Mouse (Mus musculus): Measurements from ENCODE around the gene Prl2c5. TPM values are rescaled to one million over a fixed set of nuclear protein-coding genes. Genes with fewer than 3 reads are reported as not detected.

Prl2c5 gene
- 0.46 TPM for polyA plus RNA-seq (2017; shearing (Covaris generic))

DNA sequence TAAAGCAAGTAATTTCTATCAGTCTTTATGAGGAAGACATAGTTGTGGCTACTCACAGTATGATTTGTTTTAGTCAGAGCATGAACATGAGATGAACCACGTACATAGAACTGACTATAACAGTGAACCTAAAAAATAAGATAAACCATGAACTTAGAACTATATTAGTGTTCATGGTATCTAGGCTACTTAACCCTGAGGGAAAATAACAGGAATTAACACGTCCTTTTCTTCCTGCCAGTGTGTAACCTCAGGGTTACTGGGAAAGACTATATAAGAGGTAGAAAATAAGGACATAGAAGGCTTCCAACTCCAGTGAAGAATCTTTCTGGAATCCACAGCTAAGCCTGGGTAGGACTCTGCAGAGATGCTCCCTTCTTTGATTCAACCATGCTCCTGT is at the start of gene Prl2c5:
Gene Prl2c5 (plus strand): TSS at position 301 of the 400 bp plus-strand sequence.

Other genes with a start within 250 kb of the Prl2c5 start
- gene Prl2c2, start 177.3 kb upstream of the Prl2c5 start, polyA plus RNA-seq (2017; shearing (Covaris generic)): 0.69 TPM
- 2.3 TPM for gene Gpr137b, start 211.3 kb downstream of the Prl2c5 start, polyA plus RNA-seq (2017; shearing (Covaris generic))